Mouse (Mus musculus): Measurements from ENCODE around the gene Capn9. TPM values are rescaled to one million over a fixed set of nuclear protein-coding genes. Genes with fewer than 3 reads are reported as not detected.
A peak's percentile ranks its signal among the peaks of the same experiment; 100 is the strongest.

Gene Capn9
- polyA plus RNA-seq, 1 experiment from 2014 or later = not detected

DNA sequence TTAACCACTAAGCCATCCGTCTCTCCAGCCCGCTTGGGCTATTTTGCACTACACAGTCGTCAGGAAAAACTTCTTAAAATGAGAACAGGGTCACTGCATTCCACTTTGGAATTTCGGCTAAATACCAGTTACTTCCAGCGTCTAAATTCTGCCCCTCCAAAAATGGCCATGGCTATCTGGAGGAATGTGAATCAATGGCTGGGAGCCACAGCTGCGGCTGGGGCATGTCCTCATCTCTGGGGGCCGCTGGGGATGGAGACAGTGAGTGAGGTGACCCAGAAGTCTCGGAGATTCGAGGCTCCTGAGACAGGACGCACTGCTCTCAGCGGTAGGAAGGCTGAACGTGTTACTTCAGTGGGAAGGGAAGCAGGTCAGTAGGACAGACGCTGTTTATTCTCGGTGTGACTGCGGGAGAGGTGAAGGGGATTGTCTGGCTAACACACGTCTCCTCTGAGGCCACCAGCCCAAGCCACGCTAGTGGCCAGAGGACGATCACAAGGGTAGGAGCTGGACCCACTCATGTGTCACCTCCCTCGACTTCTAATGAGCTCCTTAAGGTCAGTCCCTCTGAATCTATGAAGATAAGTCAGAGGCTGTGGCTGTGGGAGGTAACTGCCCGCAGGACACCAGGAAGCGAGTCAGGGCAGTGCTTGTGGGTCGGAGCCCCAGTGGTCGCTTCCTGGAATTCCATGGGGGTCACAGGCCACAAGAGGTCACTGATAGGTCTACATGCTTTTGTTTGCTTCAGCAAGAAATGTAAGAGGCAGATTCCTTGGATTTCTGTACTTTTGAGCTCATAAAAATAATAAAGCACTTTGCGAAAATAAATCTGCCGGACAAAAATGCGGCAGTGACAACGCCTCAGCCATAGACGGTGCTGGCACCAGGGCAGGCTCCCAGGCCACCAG lies 77.9 kb downstream of the Capn9 start:
- 0 out of 2 replicates have a peak, but pooled peaks cover 6% of the 10 kb centered on the region for H3K36me3 ChIP-seq (replicated peaks)
- no peak overlapping the region for H3K4me2 ChIP-seq
- H3K4me3 ChIP-seq = no peak overlapping the region
- H3K27me3 ChIP-seq (replicated peaks) = no peaks in the 10 kb centered on the region
- H3K4me1 ChIP-seq = peaks cover 22% of the 10 kb centered on the region
- ATAC-seq (replicated peaks) = no peak
- WGBS = 75% methylated on average over 28 of the region's 28 CpGs
- no peak overlapping the region for H3K9ac ChIP-seq
- no peak overlapping the region for H3K27ac ChIP-seq
- H3K9me3 ChIP-seq = no peaks in the 10 kb centered on the region

- Histone ChIP-seq H3K4me2 (no peak overlapping the region), H3K4me1 (peaks cover 50% of the 10 kb centered on the region), H3K36me3 (replicated peaks) (no peaks in the 10 kb centered on the region), H3K9ac (no peak overlapping the region), H3K4me3 (no peak overlapping the region), H3K27me3 (replicated peaks) (no peaks in the 10 kb centered on the region), H3K9me3 (no peaks in the 10 kb centered on the region), H3K27ac (no peak overlapping the region)
- 82% methylated on average over 7 of the region's 7 CpGs for WGBS
- ATAC-seq (replicated peaks) = no peak
Observed at GRCm38 (mm10) chr8:124657961-124658360, 82.0 kb downstream of the Capn9 start.

GRCm38 (mm10) chr8:124658415-124658814 lies 82.5 kb downstream of the Capn9 start:
- WGBS = 46% methylated on average over 2 of the region's 2 CpGs
- H3K9me3 ChIP-seq = no peaks in the 10 kb centered on the region
- no peak overlapping the region for H3K4me2 ChIP-seq
- no peak overlapping the region for H3K9ac ChIP-seq
- H3K27me3 ChIP-seq (replicated peaks) = no peaks in the 10 kb centered on the region
- no peak overlapping the region for H3K4me3 ChIP-seq
- no peaks in the 10 kb centered on the region for H3K36me3 ChIP-seq (replicated peaks)
- H3K27ac ChIP-seq = no peak overlapping the region
- H3K4me1 ChIP-seq = peaks cover 50% of the 10 kb centered on the region
- ATAC-seq (replicated peaks) = no peak

GRCm38 (mm10) chr8:124661781-124662180 lies 85.9 kb downstream of the Capn9 start:
- Histone ChIP-seq H3K27me3 (replicated peaks) (no peaks in the 10 kb centered on the region), H3K4me2 (peak overlapping the region; percentile 55), H3K9ac (peak overlapping the region; percentile 92), H3K9me3 (no peaks in the 10 kb centered on the region), H3K36me3 (replicated peaks) (no peaks in the 10 kb centered on the region), H3K27ac (no peak overlapping the region), H3K4me1 (peaks cover 50% of the 10 kb centered on the region), H3K4me3 (peak overlapping the region; percentile 97)
- no peak for ATAC-seq (replicated peaks)
- 57% methylated on average over 9 of the region's 9 CpGs for WGBS

- Histone ChIP-seq H3K9me3 (no peaks in the 10 kb centered on the region), H3K27ac (peak overlapping the region; percentile 92), H3K4me2 (peak overlapping the region; percentile 55), H3K27me3 (replicated peaks) (no peaks in the 10 kb centered on the region), H3K4me1 (peaks cover 47% of the 10 kb centered on the region), H3K4me3 (peak overlapping the region; percentile 97), H3K36me3 (replicated peaks) (no peaks in the 10 kb centered on the region), H3K9ac (peak overlapping the region; percentile 92)
- under 1% methylated on average over 49 of the region's 49 CpGs for WGBS
- peak; percentile 40 for ATAC-seq (replicated peaks)
Observed at GRCm38 (mm10) chr8:124662446-124663111, 86.7 kb downstream of the Capn9 start.

- ATAC-seq (replicated peaks) = peak; percentile 91
- Histone ChIP-seq H3K27ac (peak within 1 kb of the TSS; percentile 92), H3K4me2 (peak within 1 kb of the TSS; percentile 55), H3K4me1 (peaks cover 41% of the 10 kb centered on the region), H3K36me3 (replicated peaks) (no peaks in the 10 kb centered on the region), H3K27me3 (replicated peaks) (no peaks in the 10 kb centered on the region), H3K9me3 (no peaks in the 10 kb centered on the region), H3K9ac (peak within 1 kb of the TSS; percentile 92), H3K4me3 (peak within 1 kb of the TSS; percentile 97)
- WGBS = 2% methylated on average over 68 of the region's 69 CpGs
Observed at GRCm38 (mm10) chr8:124663112-124663873, 87.4 kb downstream of the Capn9 start, which contains the start of gene 2310022B05Rik. 2310022B05Rik (minus strand) TSS chr8:124663369.

DNA sequence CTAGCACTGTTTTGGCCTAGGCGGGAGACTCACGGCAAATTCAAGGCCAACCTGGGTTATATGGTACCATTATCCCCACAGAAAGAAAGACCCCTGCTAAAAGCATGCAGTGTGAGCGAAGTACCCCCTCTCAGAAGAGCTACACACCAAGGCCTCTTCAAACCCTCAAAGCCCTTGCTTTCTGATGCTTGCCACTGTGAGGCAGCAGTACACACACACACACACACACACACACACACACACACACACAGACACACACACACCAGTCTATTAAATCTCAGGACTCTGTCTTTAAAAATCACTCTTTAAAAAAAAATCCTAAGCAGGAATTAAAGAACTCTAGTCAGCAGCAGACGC lies 87.9 kb downstream of the Capn9 start:
- Histone ChIP-seq H3K4me1 (peaks cover 37% of the 10 kb centered on the region), H3K9me3 (no peaks in the 10 kb centered on the region), H3K4me2 (peak overlapping the region; percentile 55), H3K27ac (peak overlapping the region; percentile 92), H3K4me3 (peak overlapping the region; percentile 97), H3K9ac (peak overlapping the region; percentile 92), H3K36me3 (replicated peaks) (no peaks in the 10 kb centered on the region), H3K27me3 (replicated peaks) (no peaks in the 10 kb centered on the region)
- ATAC-seq (replicated peaks) = peak; percentile 40; the same call in 1 of the 2 replicates
- 46% methylated on average over 4 of the region's 4 CpGs for WGBS

DNA sequence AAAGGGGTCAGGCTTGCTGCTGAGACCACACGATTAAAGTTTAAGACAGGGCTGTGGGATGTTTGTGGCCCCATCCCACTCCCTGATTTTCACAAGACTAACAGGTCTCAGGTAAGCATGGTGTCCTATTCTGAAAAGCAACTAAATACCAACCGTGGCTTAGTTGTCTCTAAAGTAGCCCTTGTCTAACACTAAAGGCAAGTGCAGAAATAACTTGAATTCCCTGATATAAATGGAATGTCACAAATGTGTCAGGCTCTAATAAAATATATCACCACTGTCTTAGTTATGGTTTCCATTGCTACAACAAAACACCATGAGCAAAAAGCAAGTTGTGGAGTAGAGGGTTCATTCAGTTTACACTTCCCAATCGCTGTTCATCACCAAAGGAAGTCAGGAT lies 88.5 kb downstream of the Capn9 start:
- WGBS = 84% methylated on average over 3 of the region's 3 CpGs
- ATAC-seq (replicated peaks) = no peak
- H3K27ac ChIP-seq = peak overlapping the region; percentile 92; the same call in 1 of the 2 replicates

More for the DNA sequence above, 88.5 kb downstream of the Capn9 start:
- H3K4me2 ChIP-seq = 0 out of 2 replicates have a peak overlapping the region, but pooled peaks have one; percentile 55
- H3K27me3 ChIP-seq (replicated peaks) = no peaks in the 10 kb centered on the region
- H3K4me3 ChIP-seq = no peak overlapping the region
- H3K36me3 ChIP-seq (replicated peaks) = no peaks in the 10 kb centered on the region
- no peak overlapping the region for H3K9ac ChIP-seq
- H3K4me1 ChIP-seq = peaks cover 33% of the 10 kb centered on the region
- no peaks in the 10 kb centered on the region for H3K9me3 ChIP-seq

Other genes with a start within 250 kb of the Capn9 start
- gene Pgbd5, start 136.5 kb upstream of the Capn9 start, polyA plus RNA-seq (2015; fragmentation: Nextera tagmentation; extraction: Ambion mirVana) = 15.3 and 15.8 TPM in 2 replicates
- gene Cog2, start 55.3 kb upstream of the Capn9 start, polyA plus RNA-seq (2015; fragmentation: Nextera tagmentation; extraction: Ambion mirVana) = 35.4 and 38.1 TPM in 2 replicates
- 0.62 and 0.96 TPM in 2 replicates for gene Agt, start 6.4 kb upstream of the Capn9 start, polyA plus RNA-seq (2015; fragmentation: Nextera tagmentation; extraction: Ambion mirVana)
- gene 2310022B05Rik, start 87.3 kb downstream of the Capn9 start, polyA plus RNA-seq (2015; fragmentation: Nextera tagmentation; extraction: Ambion mirVana) = 21.8 and 23.6 TPM in 2 replicates
- gene Ttc13, start 145.9 kb downstream of the Capn9 start, polyA plus RNA-seq (2015; fragmentation: Nextera tagmentation; extraction: Ambion mirVana) = 69.4 and 70.2 TPM in 2 replicates
- gene Arv1, start 146.0 kb downstream of the Capn9 start, polyA plus RNA-seq (2015; fragmentation: Nextera tagmentation; extraction: Ambion mirVana) = 32.7 and 37.6 TPM in 2 replicates
- 0.17 and 0.37 TPM in 2 replicates for gene Fam89a, start 175.7 kb downstream of the Capn9 start, polyA plus RNA-seq (2015; fragmentation: Nextera tagmentation; extraction: Ambion mirVana)
- 29.2 and 30.8 TPM in 2 replicates for gene Trim67, start 217.0 kb downstream of the Capn9 start, polyA plus RNA-seq (2015; fragmentation: Nextera tagmentation; extraction: Ambion mirVana)